Mouse (Mus musculus) heart, adult 2 months (tissue): ENCODE measurements around the gene D430041D05Rik.

ENCODE experiments used
- CTCF ChIP-seq: fragments of 200-600 bp; IDR thresholded peaks from 2 replicates; pipeline ENCODE4 v1.8.1; 2022; ENCODE audit warnings: antibody characterized with exemption, mild to moderate bottlenecking, moderate library complexity
- EP300 ChIP-seq: fragments of 200-500 bp; IDR thresholded peaks from 2 replicates; pipeline ENCODE4 v1.6.1; 2011; ENCODE audit warnings: low read depth, low read length, control low read depth; ENCODE audit not compliant: insufficient read depth

DNA sequence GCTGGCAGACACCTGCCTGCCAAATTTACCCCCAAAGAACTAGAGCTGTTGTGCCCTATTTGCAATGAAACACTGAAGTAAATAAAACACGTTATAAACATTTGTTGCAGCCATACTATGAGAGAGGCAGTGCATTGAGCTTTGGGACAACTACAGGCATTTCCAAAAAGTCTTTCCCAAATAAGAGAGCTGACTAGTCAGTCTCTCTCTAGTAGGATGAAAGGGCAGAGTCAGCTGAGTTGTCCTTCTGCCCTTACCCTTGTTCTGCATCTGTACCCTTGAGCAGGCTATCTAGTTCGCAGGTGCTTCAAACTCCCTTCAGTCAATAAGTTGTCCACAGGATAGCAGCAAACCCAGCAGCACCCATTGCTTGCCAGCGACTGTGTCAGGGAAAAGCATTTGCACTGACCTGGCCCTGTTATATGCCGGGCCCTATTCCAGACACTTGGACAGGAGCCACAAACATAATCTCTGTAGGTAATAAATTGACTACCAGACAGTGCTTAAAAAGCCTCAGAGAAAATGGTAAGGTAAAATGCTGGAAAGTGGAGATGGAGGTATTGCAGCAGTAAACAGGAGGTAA is at the start of gene D430041D05Rik:
- no peak for TF ChIP-seq CTCF
- no peak for TF ChIP-seq EP300
